Mouse (Mus musculus) liver, embryonic 11.5 days (tissue): ENCODE results near the gene Toporsl. TPM values are rescaled to one million over a fixed set of nuclear protein-coding genes. Genes with fewer than 3 reads are reported as not detected.

Source experiments
- ATAC-seq: fragments of 200-750 bp; cut with Nextera tagmentation; replicated peaks from 2 replicates; pipeline ENCODE4 v1.8.0; 2017; ENCODE audit warnings: moderate number of reproducible peaks, mild to moderate bottlenecking, moderate TSS enrichment, moderate library complexity; ENCODE audit not compliant: low FRiP score
- DNase-seq: peaks from one replicate; pipeline ENCODE4 v3.0.0-alpha.2; 2017; ENCODE audit warnings: low spot score
- H3K27ac ChIP-seq: fragments of 300-500 bp; sonication (generic); 2 replicates; pipeline ENCODE4 v1.5.1; 2014; ENCODE audit warnings: mild to moderate bottlenecking, low read depth, low read length, control low read depth
- H3K27me3 ChIP-seq: fragments of 300-500 bp; sonication (generic); replicated peaks from 2 replicates; pipeline ENCODE4 v1.6.1; 2014; ENCODE audit warnings: low read length, mixed read lengths; ENCODE audit not compliant: control insufficient read depth, insufficient read depth
- H3K36me3 ChIP-seq: fragments of 300-500 bp; sonication (generic); 2 replicates; pipeline ENCODE4 v1.6.1; 2014; ENCODE audit warnings: mild to moderate bottlenecking, low read length, moderate library complexity, mixed read lengths; ENCODE audit not compliant: control insufficient read depth, insufficient read depth
- H3K4me1 ChIP-seq: fragments of 300-500 bp; sonication (generic); replicated peaks from 2 replicates; pipeline ENCODE4 v1.6.1; 2014; ENCODE audit warnings: low read length, mixed read lengths; ENCODE audit not compliant: control insufficient read depth, insufficient read depth
- H3K4me2 ChIP-seq: fragments of 300-500 bp; sonication (generic); 2 replicates; pipeline ENCODE4 v1.6.1; 2014; ENCODE audit warnings: mild to moderate bottlenecking, control low read depth, moderate library complexity
- H3K4me3 ChIP-seq: fragments of 300-500 bp; sonication (generic); 2 replicates; pipeline ENCODE4 v1.5.1; 2014; ENCODE audit warnings: low read depth, low read length, control low read depth
- H3K9ac ChIP-seq: fragments of 300-500 bp; sonication (generic); 2 replicates; pipeline ENCODE4 v1.6.1; 2014; ENCODE audit warnings: low read depth, low read length, control low read depth
- H3K9me3 ChIP-seq: fragments of 300-500 bp; sonication (generic); 2 replicates; pipeline ENCODE4 v1.6.1; 2016; ENCODE audit warnings: low read length, inconsistent platforms, mixed read lengths; ENCODE audit not compliant: control insufficient read depth
- WGBS: fragments of 180-500 bp; shearing (Covaris S2); extraction: QIAGEN DNeasy Blood & Tissue Kit; methylation state at CpG from one replicate; pipeline ENCODE4 v1.1.7; 2014; 5-methylcytosine and 5-hydroxymethylcytosine counted together
- polyA plus RNA-seq: library from polyadenylated mRNA; unstranded; fragments of >200 nt; fragmentation: Nextera tagmentation; extraction: Ambion mirVana; gene quantifications from 2 replicates; pipeline ENCODE4 v1.2.1, GENCODE M21; 2014

Gene Toporsl
- 0.10 TPM in 1 of 2 replicates, not detected in the other for polyA plus RNA-seq

DNA sequence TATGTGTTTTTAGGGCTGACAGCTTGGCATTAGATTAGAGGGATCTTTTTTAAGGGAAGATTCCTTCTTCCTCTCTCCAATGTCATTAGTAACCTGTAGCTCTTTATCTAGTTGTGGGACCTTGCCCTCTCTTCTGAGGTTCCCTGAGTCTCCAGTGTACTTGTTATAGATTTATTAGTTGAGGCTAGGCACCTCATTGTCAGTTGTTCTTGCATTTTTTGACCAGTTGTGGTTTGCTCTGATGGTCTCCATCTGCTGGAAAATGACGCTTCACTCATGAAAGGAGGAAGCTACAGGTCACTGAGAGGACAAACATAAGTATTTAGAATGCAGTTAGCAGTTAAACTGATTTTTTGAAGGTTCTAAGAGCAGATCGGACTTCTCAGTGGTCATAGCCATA is at the start of gene Toporsl:
Gene Toporsl (plus strand): TSS at position 348 of the 400 bp plus-strand sequence.
- no peaks in the 10 kb centered on the region for H3K4me1 ChIP-seq
- H3K27me3 ChIP-seq = no peaks in the 10 kb centered on the region
- H3K4me2 ChIP-seq = no peak within 1 kb of the TSS
- no peak for DNase-seq
- 67% methylated on average over 2 of the region's 2 CpGs for WGBS
- H3K4me3 ChIP-seq = no peak within 1 kb of the TSS
- no peak within 1 kb of the TSS for H3K27ac ChIP-seq
- no peaks in the 10 kb centered on the region for H3K9me3 ChIP-seq
- no peak for ATAC-seq
- H3K9ac ChIP-seq = no peak within 1 kb of the TSS
- H3K36me3 ChIP-seq = no peaks in the 10 kb centered on the region

DNA sequence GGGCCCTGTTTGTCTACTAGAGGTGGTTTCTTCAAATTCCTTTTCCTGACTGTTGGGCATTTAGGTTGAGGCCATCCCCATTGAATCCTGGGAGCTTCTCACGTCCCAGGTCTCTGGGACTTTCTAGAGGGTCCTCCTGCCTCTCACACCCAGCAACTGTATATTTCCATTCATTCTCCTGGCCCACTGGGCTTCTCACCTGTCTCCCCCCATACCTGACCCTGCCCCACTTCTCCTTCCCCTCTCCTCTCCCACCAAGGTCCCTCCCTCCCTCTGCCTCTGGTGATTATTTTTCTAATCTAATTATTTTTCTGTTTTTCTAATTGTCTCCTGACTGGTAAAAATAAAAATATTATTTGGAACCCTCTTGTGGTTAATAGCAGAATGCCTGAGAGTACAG is 38.4 kb upstream of the Toporsl start:
- no peak for ATAC-seq
- Histone ChIP-seq H3K27me3 (no peaks in the 10 kb centered on the region), H3K9me3 (no peaks in the 10 kb centered on the region), H3K9ac (no peak overlapping the region), H3K27ac (no peak overlapping the region), H3K4me1 (no peaks in the 10 kb centered on the region), H3K36me3 (no peaks in the 10 kb centered on the region), H3K4me3 (no peak overlapping the region), H3K4me2 (no peak overlapping the region)
- no peak for DNase-seq
- WGBS = 60% methylated on average over 1 of the region's 1 CpGs

DNA sequence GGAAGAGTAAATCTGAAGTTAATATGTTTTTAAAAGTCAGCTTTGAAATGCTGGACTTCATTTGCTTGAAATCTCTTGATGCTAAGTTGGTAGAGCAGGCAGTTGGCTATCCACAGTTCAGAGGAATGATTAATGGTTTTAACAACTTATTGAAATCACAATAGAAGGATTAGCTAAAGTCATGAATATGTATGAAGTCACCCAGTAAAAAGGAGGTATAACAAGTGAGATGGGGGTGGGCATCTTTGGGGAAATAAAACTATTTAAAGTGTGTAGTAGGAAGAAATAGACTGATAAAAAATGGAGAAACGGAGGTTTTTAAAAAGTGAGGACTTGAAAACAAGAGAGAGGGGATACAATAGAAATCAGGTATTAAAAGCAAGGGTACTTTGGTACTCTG is 38.0 kb upstream of the Toporsl start:
- no peak overlapping the region for H3K4me2 ChIP-seq
- WGBS = 42% methylated on average over 1 of the region's 1 CpGs
- ATAC-seq (no peak), DNase-seq (no peak)
- H3K36me3 ChIP-seq = no peaks in the 10 kb centered on the region
- no peak overlapping the region for H3K4me3 ChIP-seq
- no peaks in the 10 kb centered on the region for H3K4me1 ChIP-seq
- no peaks in the 10 kb centered on the region for H3K9me3 ChIP-seq
- no peaks in the 10 kb centered on the region for H3K27me3 ChIP-seq
- H3K9ac ChIP-seq = no peak overlapping the region
- no peak overlapping the region for H3K27ac ChIP-seq

DNA sequence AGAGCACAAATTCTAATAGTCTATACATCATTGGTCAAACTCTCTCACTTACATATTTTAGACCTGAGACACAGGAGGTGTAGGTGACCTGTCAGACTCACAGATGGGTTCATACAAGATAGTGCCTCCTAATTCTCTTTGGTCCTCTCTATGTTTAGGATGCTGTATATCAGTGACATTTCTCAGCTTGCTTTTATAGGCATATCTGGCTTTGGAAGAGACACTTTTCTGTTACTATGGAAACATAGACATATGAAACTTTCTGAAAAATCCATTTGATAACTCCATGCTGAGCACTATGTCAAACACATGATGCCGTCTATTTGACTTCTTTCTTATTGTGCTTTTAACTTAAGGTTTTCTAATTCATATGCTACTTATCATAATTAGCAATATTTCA is 32.2 kb upstream of the Toporsl start:
- Histone ChIP-seq H3K9me3 (no peaks in the 10 kb centered on the region), H3K4me1 (no peaks in the 10 kb centered on the region), H3K27me3 (no peaks in the 10 kb centered on the region), H3K9ac (no peak overlapping the region), H3K4me3 (no peak overlapping the region), H3K4me2 (no peak overlapping the region), H3K36me3 (no peaks in the 10 kb centered on the region), H3K27ac (no peak overlapping the region)
- 88% methylated on average over 1 of the region's 1 CpGs for WGBS
- no peak for DNase-seq
- ATAC-seq = no peak

DNA sequence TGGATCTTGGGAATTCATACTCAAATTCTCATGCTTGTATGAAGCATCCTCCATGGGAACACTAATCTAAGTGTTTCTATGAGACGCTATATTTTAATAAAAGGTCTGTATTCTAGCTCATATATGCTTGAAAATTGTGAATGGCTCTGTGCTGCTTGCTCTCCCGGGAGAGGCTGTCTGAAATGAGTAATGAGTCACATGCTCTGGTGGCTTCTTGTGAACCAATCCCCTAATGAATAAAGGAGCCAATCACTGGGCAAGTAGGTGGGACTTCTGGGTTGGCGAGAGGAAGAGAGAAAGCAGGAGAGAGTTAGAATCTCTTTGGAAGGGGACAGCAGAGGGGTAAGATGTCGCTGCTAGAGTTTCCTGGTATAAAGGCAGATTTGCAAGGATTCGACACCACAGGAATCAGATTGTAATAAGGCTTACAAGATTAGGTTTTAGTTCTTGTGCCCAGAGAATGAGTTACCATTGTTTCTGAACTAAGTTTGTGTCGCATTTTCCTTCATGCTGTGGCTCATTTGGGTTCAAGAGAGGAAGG is 9.8 kb upstream of the Toporsl start:
- no peaks in the 10 kb centered on the region for H3K36me3 ChIP-seq
- H3K27me3 ChIP-seq = no peaks in the 10 kb centered on the region
- no peaks in the 10 kb centered on the region for H3K4me1 ChIP-seq
- DNase-seq (no peak), ATAC-seq (no peak)
- no peak overlapping the region for H3K27ac ChIP-seq
- no peak overlapping the region for H3K4me2 ChIP-seq
- no peak overlapping the region for H3K4me3 ChIP-seq
- no peak overlapping the region for H3K9ac ChIP-seq
- no peaks in the 10 kb centered on the region for H3K9me3 ChIP-seq
- WGBS = 73% methylated on average over 6 of the region's 6 CpGs

DNA sequence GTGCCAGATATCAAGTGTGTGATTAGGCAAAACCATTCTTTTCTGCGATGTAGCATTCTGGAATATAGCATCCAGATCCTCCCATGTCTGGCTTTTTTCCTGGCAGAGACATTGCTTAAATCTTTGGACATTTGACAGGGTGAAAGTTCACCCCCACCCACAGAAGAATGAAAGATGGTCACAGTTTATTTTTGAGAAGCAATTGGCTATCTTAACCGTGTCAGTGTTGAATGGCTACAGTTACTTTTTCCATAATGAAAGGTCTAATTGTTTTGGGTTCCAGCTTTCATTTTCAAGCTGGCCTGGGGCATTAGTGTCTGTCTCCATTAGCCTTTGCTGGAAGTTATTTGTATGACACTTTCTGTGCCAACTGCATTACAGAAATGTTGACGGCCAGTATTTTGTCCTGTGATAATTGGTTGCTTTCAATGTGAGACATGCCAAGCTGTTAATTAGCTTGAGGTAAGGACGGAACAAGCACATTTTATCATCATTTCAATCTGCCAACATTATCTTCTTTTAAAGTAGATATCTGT is 2.2 kb upstream of the Toporsl start:
- Histone ChIP-seq H3K9ac (no peak overlapping the region), H3K4me1 (no peaks in the 10 kb centered on the region), H3K4me2 (no peak overlapping the region), H3K36me3 (no peaks in the 10 kb centered on the region), H3K4me3 (no peak overlapping the region), H3K27ac (no peak overlapping the region), H3K9me3 (no peaks in the 10 kb centered on the region), H3K27me3 (no peaks in the 10 kb centered on the region)
- 69% methylated on average over 4 of the region's 4 CpGs for WGBS
- DNase-seq = no peak
- no peak for ATAC-seq

DNA sequence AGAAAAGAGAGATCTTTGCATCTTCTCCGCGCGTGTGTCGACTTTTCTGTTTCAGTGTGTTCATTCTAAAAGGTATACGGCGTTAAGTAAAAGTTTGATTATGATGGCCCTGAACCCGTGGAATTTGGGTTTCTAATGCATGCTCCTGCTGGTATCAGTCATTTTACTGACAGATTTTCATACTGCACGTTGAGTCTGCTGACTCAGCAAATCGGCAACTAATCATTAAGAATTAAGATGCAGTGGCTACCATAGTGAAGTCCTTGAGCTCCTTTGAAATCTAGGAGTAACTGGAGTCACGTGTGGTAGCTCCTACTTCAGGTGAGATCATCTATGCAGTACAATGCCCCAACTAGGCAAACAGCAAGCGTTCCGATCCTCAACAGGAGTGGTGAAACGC is 1.4 kb upstream of the Toporsl start:
- Histone ChIP-seq H3K4me1 (no peaks in the 10 kb centered on the region), H3K4me3 (no peak overlapping the region), H3K9ac (no peak overlapping the region), H3K36me3 (no peaks in the 10 kb centered on the region), H3K27ac (no peak overlapping the region), H3K4me2 (no peak overlapping the region), H3K9me3 (no peaks in the 10 kb centered on the region), H3K27me3 (no peaks in the 10 kb centered on the region)
- DNase-seq (no peak), ATAC-seq (no peak)
- WGBS = 86% methylated on average over 13 of the region's 13 CpGs

DNA sequence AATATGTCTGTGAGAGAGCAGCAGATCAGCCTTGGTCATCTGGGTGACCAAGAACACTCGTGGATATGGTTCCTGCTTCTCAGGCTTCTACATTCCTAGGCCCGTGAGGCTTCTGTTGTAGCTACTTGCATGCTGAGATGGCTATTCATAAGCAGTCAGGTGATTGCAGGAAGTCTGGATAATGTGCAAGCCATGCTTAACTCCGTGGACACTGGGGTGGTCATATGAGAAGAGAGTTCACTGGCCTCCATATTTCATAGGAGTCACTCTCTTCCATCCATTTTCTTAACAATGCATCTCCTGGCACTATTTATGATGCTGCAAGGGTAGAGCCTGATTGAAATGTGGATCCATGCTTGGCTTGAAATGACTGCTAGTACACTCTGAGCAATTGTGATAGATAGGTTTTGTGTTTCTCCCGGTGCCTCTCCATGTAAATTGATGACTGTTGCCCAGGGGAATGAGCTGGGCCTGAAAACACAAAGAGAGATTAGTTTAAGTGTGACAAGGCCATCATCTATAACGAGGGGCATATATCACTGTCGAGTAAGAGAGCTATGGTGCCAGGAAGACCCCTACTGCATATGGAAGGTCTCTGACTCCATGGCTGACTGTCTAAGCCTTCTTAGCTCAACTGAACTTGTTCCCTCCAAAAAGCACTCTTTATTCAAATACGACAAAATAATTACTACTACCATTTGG is 2.3 kb downstream of the Toporsl start:
- Histone ChIP-seq H3K9ac (no peak overlapping the region), H3K9me3 (no peaks in the 10 kb centered on the region), H3K4me3 (no peak overlapping the region), H3K4me1 (no peaks in the 10 kb centered on the region), H3K36me3 (no peaks in the 10 kb centered on the region), H3K4me2 (no peak overlapping the region), H3K27me3 (no peaks in the 10 kb centered on the region), H3K27ac (no peak overlapping the region)
- DNase-seq (no peak), ATAC-seq (no peak)
- 63% methylated on average over 7 of the region's 7 CpGs for WGBS

DNA sequence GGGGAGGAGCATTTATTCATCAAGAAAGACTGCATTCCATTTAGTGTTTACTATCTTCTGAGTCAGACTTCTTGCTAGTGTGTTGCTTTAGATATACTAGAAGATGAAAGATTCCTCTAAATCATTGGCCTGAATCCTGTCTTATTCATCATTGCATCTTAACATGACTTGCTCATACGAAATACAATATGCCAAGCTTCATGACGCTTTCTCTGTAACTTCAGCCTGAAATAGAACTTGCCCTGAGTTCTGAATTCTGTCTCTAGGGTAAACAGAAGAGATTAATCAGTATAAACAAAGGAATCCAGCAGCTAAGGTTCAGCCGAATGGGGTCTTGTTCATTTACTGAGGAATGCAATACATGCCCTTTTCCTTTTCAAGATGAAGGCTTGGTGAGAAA is 10.8 kb downstream of the Toporsl start:
- WGBS = 61% methylated on average over 3 of the region's 3 CpGs
- Histone ChIP-seq H3K4me3 (no peak overlapping the region), H3K36me3 (no peaks in the 10 kb centered on the region), H3K27me3 (no peaks in the 10 kb centered on the region), H3K27ac (no peak overlapping the region), H3K4me2 (no peak overlapping the region), H3K9me3 (no peaks in the 10 kb centered on the region), H3K4me1 (no peaks in the 10 kb centered on the region), H3K9ac (no peak overlapping the region)
- no peak for ATAC-seq
- DNase-seq = no peak
